Mouse (Mus musculus) kidney, postnatal 0 days (tissue): ENCODE measurements around the gene Stk32c. TPM values are rescaled to one million over a fixed set of nuclear protein-coding genes. Genes with fewer than 3 reads are reported as not detected.
A peak's percentile ranks its signal among the peaks of the same experiment; 100 is the strongest.

Source experiments
- ATAC-seq: fragments of 200-750 bp; cut with Nextera tagmentation; replicated peaks from 2 replicates; pipeline ENCODE4 v1.8.0; 2017; ENCODE audit warnings: low read depth, moderate number of reproducible peaks, moderate TSS enrichment, moderate library complexity; ENCODE audit not compliant: low FRiP score
- DNase-seq: peaks from one replicate; pipeline ENCODE4 v3.0.0-alpha.2; 2016; ENCODE audit warnings: low spot score
- H3K27ac ChIP-seq: fragments of 300-500 bp; sonication (generic); 2 replicates; pipeline ENCODE4 v1.5.1; 2014; ENCODE audit warnings: mild to moderate bottlenecking
- H3K27me3 ChIP-seq: fragments of 300-500 bp; sonication (generic); 2 replicates; pipeline ENCODE4 v1.6.1; 2014; ENCODE audit warnings: low read length, mixed read lengths; ENCODE audit not compliant: insufficient read depth
- H3K36me3 ChIP-seq: fragments of 300-500 bp; sonication (generic); 2 replicates; pipeline ENCODE4 v1.6.1; 2014; ENCODE audit warnings: low read length, mixed read lengths; ENCODE audit not compliant: insufficient read depth
- H3K4me1 ChIP-seq: fragments of 300-500 bp; sonication (generic); replicated peaks from 2 replicates; pipeline ENCODE4 v1.6.1; 2014; ENCODE audit warnings: antibody characterized with exemption, low read length, mixed read lengths; ENCODE audit not compliant: insufficient read depth
- H3K4me2 ChIP-seq: fragments of 300-500 bp; sonication (generic); 2 replicates; pipeline ENCODE4 v1.6.1; 2014; ENCODE audit warnings: mild to moderate bottlenecking, low read length, moderate library complexity, mixed read lengths
- H3K4me3 ChIP-seq: fragments of 300-500 bp; sonication (generic); replicated peaks from 2 replicates; pipeline ENCODE4 v1.5.1; 2014; ENCODE audit warnings: low read depth, low read length
- H3K9ac ChIP-seq: fragments of 300-500 bp; sonication (generic); 2 replicates; pipeline ENCODE4 v1.6.1; 2014; ENCODE audit warnings: low read depth, low read length
- H3K9me3 ChIP-seq: fragments of 300-500 bp; sonication (generic); replicated peaks from 2 replicates; pipeline ENCODE4 v1.6.1; 2016; ENCODE audit warnings: low read length, inconsistent platforms, mixed read lengths
- CTCF ChIP-seq: IDR thresholded peaks from 2 replicates; pipeline ENCODE4 v1.5.1; 2016; ENCODE audit warnings: antibody characterized with exemption, low read depth, mild to moderate bottlenecking, moderate library complexity
- WGBS: fragments of 180-500 bp; shearing (Covaris S2); extraction: QIAGEN DNeasy Blood & Tissue Kit; methylation state at CpG from one replicate; pipeline ENCODE4 v1.1.7; 2014; 5-methylcytosine and 5-hydroxymethylcytosine counted together
- polyA plus RNA-seq: library from polyadenylated mRNA; unstranded; fragments of >200 nt; fragmentation: Nextera tagmentation; extraction: Ambion mirVana; gene quantifications from 2 replicates; pipeline ENCODE4 v1.2.1, GENCODE M21; 2015

Gene Stk32c
- polyA plus RNA-seq, 1 experiment from 2014 or later, result 0.25 TPM

- no peaks in the 10 kb centered on the region for H3K36me3 ChIP-seq
- H3K27ac ChIP-seq, result no peak overlapping the region
- DNase-seq (peak; percentile 17), ATAC-seq (no peak)
- H3K27me3 ChIP-seq, result no peaks in the 10 kb centered on the region
- no peaks in the 10 kb centered on the region for H3K9me3 ChIP-seq
- H3K4me2 ChIP-seq, result no peak overlapping the region
- no peak overlapping the region for H3K4me3 ChIP-seq
- no peak overlapping the region for H3K9ac ChIP-seq
- 47% methylated on average over 4 of the region's 4 CpGs for WGBS
- TF ChIP-seq CTCF, result no peak
- no peaks in the 10 kb centered on the region for H3K4me1 ChIP-seq
These were observed 4.4 kb downstream of the Stk32c start for GRCm38 (mm10) chr7:139208773-139209095.

DNA sequence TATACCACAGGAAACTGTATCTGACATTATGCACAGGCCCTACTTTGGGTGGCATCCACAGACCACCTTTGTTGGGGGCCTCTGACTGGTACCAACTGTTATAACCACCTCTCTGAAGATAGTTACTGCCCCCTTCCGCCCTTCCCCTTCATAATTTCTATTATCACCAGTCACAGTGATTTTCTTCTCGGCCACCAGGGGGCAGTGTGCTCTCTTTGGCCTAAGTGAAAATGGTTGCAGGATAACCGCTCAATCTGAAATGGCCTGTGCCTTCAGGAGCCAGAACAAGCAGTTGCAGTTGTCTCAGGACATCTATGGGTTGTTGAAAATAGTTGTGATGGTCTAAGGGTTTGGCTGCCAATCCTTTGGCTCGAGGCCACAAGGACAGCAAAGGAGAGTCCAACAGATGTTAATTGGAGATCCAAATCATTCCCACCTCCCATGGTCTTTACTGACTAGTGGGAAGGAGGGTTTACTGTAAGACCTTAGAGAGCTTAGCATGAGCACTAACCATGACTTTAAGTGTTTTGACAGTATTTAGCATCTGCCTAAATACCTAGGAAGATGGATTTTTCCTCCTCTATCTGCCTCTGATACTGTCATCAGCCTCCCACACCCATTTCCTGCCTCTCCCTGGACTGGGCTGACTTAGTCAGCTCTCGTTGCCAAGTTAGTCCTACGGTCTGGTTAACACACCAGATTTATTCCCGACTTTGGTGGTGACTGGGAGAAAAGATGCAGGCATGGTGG lies 4.9 kb downstream of the Stk32c start:
- Histone ChIP-seq H3K9me3 (no peaks in the 10 kb centered on the region), H3K27me3 (no peaks in the 10 kb centered on the region), H3K36me3 (no peaks in the 10 kb centered on the region), H3K4me1 (no peaks in the 10 kb centered on the region), H3K9ac (no peak overlapping the region), H3K27ac (no peak overlapping the region), H3K4me3 (no peak overlapping the region), H3K4me2 (no peak overlapping the region)
- 11% methylated on average over 7 of the region's 7 CpGs for WGBS
- peak; percentile 98 for TF ChIP-seq CTCF
- DNase-seq, result peak; percentile 91
- ATAC-seq, result no peak

- TF ChIP-seq CTCF, result no peak
- H3K4me3 ChIP-seq, result no peak overlapping the region
- H3K4me2 ChIP-seq, result no peak overlapping the region
- H3K27me3 ChIP-seq, result peaks cover 6% of the 10 kb centered on the region; the same call in 1 of the 2 replicates
- H3K36me3 ChIP-seq, result no peaks in the 10 kb centered on the region
- DNase-seq (no peak), ATAC-seq (no peak)
- no peaks in the 10 kb centered on the region for H3K9me3 ChIP-seq
- no peak overlapping the region for H3K9ac ChIP-seq
- WGBS, result 42% methylated on average over 6 of the region's 6 CpGs
- no peak overlapping the region for H3K27ac ChIP-seq
- no peaks in the 10 kb centered on the region for H3K4me1 ChIP-seq
These were observed 11.9 kb downstream of the Stk32c start for GRCm38 (mm10) chr7:139201209-139201608.

GRCm38 (mm10) chr7:139200108-139200507 lies 13.0 kb downstream of the Stk32c start:
- 21% methylated on average over 7 of the region's 7 CpGs for WGBS

DNA sequence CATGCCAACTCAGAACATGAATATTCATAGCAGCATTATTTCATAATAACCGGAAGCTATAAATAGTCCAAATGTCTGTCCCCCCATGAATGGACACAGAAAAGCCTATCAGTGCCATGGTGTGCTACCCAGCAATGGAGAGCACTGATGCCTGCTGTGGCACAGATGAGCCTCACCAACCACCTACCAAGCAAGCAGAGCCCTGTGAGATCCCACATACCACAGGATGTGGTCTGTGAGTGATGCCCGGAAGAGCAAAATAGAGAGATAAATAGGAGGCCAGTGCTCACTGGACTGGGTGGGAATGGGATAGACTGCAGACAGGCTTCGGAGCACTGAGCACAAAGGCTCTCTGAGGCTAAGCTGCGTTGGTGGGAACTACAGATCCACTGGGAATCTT lies 16.1 kb downstream of the Stk32c start:
- no peaks in the 10 kb centered on the region for H3K36me3 ChIP-seq
- WGBS, result 85% methylated on average over 4 of the region's 4 CpGs
- no peak for DNase-seq
- no peak overlapping the region for H3K4me2 ChIP-seq
- H3K27ac ChIP-seq, result no peak overlapping the region
- TF ChIP-seq CTCF, result no peak
- no peak overlapping the region for H3K9ac ChIP-seq
- H3K4me1 ChIP-seq, result no peaks in the 10 kb centered on the region
- peaks cover 6% of the 10 kb centered on the region; the same call in 1 of the 2 replicates for H3K27me3 ChIP-seq
- H3K9me3 ChIP-seq, result no peaks in the 10 kb centered on the region
- no peak for ATAC-seq
- H3K4me3 ChIP-seq, result no peak overlapping the region

More at GRCm38 (mm10) chr7:139200108-139200507, 13.0 kb downstream of the Stk32c start:
- Histone ChIP-seq H3K9ac (no peak overlapping the region), H3K4me2 (no peak overlapping the region), H3K4me1 (no peaks in the 10 kb centered on the region), H3K27ac (no peak overlapping the region), H3K4me3 (no peak overlapping the region), H3K9me3 (no peaks in the 10 kb centered on the region), H3K27me3 (peaks cover 6% of the 10 kb centered on the region; the same call in 1 of the 2 replicates), H3K36me3 (no peaks in the 10 kb centered on the region)
- peak; percentile 91 for TF ChIP-seq CTCF
- peak; percentile 91 for DNase-seq
- no peak; the same call in 1 of the 2 replicates for ATAC-seq

DNA sequence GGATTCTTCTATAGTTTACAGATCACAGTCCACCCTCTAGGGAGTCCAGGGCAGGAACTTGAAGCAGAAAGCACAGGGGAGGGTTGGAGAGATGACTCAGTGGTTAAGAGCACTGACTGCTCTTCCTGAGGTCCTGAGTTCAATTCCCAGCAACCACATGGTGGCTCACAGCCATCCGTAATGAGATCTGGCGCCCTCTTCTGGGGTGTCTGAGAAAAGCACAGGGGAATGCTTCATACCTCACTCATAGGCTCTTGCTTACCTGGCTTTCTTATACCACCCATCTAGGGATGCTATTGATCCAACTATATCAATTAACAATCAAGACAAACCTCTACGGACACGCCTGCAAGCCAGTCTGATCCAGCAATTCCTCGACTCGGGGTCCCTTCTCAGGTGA lies 21.5 kb downstream of the Stk32c start:
- ATAC-seq (no peak), DNase-seq (no peak)
- peak; percentile 43 for TF ChIP-seq CTCF
- 0 out of 2 replicates have a peak, but pooled peaks cover 5% of the 10 kb centered on the region for H3K4me1 ChIP-seq
- H3K9me3 ChIP-seq, result no peaks in the 10 kb centered on the region
- no peak overlapping the region for H3K4me3 ChIP-seq
- 70% methylated on average over 6 of the region's 6 CpGs for WGBS
- H3K27ac ChIP-seq, result no peak overlapping the region
- H3K36me3 ChIP-seq, result no peaks in the 10 kb centered on the region
- no peak overlapping the region for H3K9ac ChIP-seq
- H3K27me3 ChIP-seq, result 0 out of 2 replicates have a peak, but pooled peaks cover 9% of the 10 kb centered on the region
- H3K4me2 ChIP-seq, result no peak overlapping the region

DNA sequence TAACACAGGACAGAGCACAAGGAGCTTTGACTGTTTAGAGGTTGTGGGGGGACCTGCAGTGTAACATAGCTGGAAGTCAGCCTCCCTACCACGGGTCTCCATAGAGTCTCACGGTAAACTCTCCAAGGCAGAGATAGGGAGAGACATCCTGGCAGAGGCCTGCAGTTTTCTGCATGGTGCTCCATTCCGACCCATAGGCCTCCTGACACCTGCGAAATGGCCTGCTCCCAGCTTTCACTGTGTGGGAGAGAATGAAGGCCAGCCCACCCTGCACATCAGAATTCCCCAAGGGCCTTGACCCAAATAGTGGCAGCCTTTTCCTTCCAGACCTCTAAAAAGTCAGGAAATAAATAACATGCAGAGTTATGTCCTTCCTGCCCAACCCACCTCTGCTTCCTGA lies 22.5 kb downstream of the Stk32c start:
- H3K36me3 ChIP-seq, result no peaks in the 10 kb centered on the region
- ATAC-seq (no peak), DNase-seq (no peak)
- no peak overlapping the region for H3K4me2 ChIP-seq
- H3K9me3 ChIP-seq, result no peaks in the 10 kb centered on the region
- H3K4me1 ChIP-seq, result 0 out of 2 replicates have a peak, but pooled peaks cover 5% of the 10 kb centered on the region
- WGBS, result 85% methylated on average over 4 of the region's 4 CpGs
- no peak overlapping the region for H3K27ac ChIP-seq
- H3K4me3 ChIP-seq, result no peak overlapping the region
- H3K27me3 ChIP-seq, result 0 out of 2 replicates have a peak, but pooled peaks cover 11% of the 10 kb centered on the region
- TF ChIP-seq CTCF, result no peak
- H3K9ac ChIP-seq, result no peak overlapping the region
